Mouse (Mus musculus) small intestine, adult 2 months (tissue): ENCODE results near the gene Ccdc27.

Source experiments
- CTCF ChIP-seq: fragments of 200-500 bp; IDR thresholded peaks from 2 replicates; pipeline ENCODE4 v1.5.1; 2012; ENCODE audit warnings: low read depth, mild to moderate bottlenecking, control low read depth, inconsistent platforms, low read length, moderate library complexity, mixed read lengths; ENCODE audit not compliant: insufficient replicate concordance, insufficient read length; ENCODE audit errors: extremely low read depth
- POLR2A ChIP-seq: fragments of 200-500 bp; IDR thresholded peaks from 2 replicates; pipeline ENCODE4 v1.6.1; 2012; ENCODE audit warnings: low read depth, mild to moderate bottlenecking, control low read depth, inconsistent platforms, low read length, moderate library complexity

GRCm38 (mm10) chr4:154086436-154086835 is 44.0 kb upstream of the Ccdc27 start:
- no peak for TF ChIP-seq CTCF
- TF ChIP-seq POLR2A, result no peak
